Mouse (Mus musculus) lung, adult 18-20 months (tissue): ENCODE results near the gene Adamts4.

Experiments used
- DNase-seq, 2 experiments: peaks; one replicate each; pipeline ENCODE4 v3.0.0; 2022; ENCODE audit warnings: mixed read lengths in 2 of 2

Adamts4 gene

DNA sequence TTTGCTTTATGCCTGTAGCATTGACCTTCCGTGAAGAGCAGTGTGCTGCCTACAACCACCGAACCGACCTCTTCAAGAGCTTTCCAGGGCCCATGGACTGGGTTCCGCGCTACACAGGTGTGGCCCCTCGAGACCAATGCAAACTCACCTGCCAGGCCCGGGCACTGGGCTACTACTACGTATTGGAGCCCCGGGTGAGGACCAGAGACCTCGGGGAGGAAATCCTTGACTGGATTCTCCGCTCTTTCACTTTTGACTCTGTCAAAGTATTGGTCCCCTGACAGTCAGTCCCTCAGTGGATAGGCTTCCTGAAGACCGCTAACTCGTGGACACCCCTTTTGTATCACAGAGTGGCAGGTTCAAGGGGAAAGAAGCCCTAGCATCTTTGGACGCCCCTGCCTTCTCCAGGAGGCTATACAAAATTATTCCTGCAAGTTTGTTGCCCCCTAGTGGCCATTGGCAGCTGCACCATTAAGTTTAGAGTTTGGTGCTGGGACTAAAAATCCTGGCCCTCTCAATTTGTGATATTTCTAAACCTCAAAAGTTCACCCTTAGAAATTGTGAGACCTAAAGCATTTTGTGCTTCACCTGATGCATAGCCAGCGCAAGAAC lies 6.8 kb downstream of the Adamts4 start:
- peak; percentile 53 to 70 for DNase-seq

DNA sequence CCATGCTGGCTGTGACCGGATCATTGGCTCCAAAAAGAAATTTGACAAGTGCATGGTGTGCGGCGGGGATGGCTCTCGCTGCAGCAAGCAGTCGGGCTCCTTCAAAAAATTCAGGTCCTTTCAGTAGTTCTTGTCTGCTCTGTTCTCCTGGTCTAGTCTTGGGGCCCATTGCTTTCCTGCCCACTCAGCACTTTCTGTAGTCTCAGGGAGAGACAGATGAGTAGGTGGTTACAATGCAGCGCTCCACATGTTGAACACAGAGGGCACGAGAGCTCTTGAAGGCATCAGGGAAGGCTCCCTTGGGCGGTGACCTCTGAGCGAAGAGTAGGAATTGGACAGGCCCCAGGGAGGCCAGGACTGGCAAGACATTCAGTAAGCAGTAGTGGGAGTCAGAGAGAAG lies 7.6 kb downstream of the Adamts4 start:
- no peak for DNase-seq

DNA sequence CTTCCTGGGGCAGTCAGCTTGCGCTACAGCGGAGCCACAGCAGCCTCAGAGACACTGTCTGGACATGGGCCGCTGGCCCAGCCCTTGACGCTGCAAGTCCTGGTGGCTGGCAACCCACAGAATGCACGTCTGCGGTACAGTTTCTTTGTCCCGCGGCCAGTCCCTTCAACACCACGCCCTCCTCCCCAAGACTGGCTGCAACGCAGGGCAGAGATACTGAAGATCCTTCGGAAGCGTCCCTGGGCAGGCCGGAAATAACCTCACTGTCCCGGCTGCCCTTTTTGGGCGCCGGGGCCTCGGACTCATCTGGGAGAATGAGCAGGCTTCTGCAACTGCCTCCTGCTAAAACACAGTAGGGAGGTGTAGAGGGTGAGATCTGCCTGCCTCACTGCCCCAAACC lies 8.7 kb downstream of the Adamts4 start:
- no peak for DNase-seq

GRCm38 (mm10) chr1:171260316-171260715 lies 10.1 kb downstream of the Adamts4 start:
- DNase-seq, result no peak

- DNase-seq, result peak; percentile 66 to 72
Observed at GRCm38 (mm10) chr1:171262594-171263130, 12.4 kb downstream of the Adamts4 start.

DNA sequence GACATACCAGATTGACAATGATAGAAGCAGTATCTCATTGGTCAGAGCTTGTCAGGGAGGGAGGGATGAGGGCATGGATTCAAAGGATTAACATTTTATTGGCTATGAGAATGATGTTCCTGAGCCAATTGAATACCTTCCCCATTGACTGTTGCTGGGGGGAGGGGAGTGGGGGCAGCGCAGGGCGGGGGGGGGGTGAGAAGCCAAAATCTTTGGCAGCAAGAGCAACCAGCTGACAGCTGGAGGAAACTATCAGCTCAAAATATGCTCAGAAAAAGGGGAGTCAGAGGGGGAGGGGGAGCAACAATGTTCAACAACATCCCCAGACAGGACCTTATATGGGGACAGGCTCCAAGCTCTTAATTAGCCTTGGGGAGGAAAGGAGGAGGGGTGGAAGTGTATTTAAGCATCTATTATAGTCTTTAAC lies 13.0 kb downstream of the Adamts4 start:
- DNase-seq, result peak in 1 of 2 experiments; percentile 45

DNA sequence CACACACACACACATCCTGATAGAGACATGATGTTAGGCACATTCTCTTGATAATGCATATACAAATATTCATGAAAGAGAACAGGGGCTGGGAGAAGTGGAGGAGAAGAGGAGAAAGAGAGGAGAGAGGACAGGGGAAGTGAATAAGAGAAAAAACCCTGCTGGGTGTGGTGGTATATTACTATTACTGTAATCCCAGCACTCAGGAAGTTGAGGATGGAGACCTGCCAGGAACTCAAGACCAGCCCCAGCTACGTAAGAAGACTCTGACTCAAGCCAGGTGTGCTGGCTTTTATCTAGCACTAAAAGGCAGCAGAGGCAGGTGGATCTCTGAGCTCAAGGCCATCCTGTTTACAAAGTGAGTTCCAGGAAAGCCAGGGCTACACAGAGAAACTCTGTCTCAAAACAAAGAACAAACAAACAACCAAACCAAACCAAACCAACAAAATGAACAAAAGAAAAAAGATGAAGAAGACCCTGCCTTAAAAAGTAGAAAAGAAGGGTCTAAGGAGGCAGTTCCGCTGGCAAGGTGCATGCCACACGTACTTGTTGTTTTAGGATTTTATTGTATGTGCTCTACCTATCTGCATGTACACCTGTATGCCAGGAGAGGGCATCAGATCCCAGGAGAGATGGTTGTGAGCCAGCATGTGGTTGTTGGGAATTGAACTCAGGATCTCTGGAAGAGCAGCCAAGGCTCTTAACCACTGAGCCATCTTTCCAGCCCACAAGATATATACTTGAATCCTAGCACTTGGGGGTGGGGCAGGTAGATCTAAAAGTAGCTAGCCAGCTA lies 13.6 kb downstream of the Adamts4 start:
- no peak for DNase-seq

GRCm38 (mm10) chr1:171265971-171266744 lies 15.9 kb downstream of the Adamts4 start:
- DNase-seq, result no peak

- DNase-seq, result no peak
Observed at GRCm38 (mm10) chr1:171268341-171268740, 18.1 kb downstream of the Adamts4 start.

GRCm38 (mm10) chr1:171269848-171270572 lies 19.8 kb downstream of the Adamts4 start, which contains the start of gene B4galt3:
Gene B4galt3 (plus strand): TSS chr1:171270328.
- peak; percentile 96 to 97 for DNase-seq

DNA sequence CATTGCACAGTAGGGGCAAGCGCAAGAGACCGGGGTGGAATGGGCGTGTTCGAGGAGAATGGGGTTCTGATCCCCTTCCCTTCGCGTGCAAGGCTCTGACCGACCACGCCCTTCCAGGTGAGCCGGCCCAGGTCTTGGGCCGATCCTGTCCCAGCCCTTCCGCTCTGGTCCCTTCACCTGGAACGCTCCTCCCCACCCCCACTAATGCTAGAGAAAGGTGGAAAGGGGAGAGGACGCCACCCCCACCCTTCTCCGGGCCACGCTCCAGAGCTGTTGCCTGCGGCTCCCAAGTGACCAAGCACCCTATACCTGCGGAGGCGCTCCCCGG lies 20.3 kb downstream of the Adamts4 start:
- DNase-seq, result peak; percentile 77 to 83

DNA sequence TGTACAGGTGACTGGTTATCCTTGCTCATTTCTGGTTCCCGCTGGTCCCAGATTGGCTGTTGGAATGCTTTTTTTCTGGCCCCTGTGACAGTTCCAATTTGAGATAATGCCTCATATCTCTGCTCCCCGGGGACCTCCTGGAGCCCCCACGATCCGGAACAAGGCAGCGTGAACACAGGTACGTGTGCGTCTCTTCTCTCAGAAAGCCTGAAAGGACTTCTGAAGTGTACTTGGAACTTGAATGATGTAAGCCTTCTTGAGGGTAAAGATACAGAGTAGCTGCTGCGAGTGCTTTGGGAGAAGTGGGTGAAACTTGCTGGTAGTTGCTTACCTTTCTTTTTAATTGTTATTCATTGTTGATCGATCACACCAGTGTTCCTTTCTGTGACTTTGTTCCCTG lies 21.0 kb downstream of the Adamts4 start:
- no peak for DNase-seq

GRCm38 (mm10) chr1:171271622-171272021 lies 21.4 kb downstream of the Adamts4 start:
- no peak for DNase-seq

DNA sequence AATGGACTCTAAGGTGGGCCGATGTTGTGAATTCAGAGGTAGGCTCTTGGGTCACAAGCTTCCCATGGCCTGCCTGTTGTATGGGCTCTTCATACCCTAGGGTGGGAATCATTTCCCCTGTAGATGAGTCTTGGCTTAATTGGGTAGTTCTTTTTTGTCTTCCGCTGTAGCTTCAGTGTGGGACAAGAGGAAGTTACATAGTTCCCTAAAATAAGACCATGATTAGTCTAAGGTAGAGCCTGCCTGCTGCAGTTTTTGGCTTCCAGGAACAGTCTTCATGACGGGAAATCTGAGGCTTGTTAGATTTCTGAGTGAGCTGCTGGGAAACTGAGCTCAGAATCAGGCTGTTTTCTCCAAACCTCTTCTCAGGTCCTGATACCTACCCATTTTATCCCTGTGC lies 21.9 kb downstream of the Adamts4 start:
- DNase-seq, result no peak

DNA sequence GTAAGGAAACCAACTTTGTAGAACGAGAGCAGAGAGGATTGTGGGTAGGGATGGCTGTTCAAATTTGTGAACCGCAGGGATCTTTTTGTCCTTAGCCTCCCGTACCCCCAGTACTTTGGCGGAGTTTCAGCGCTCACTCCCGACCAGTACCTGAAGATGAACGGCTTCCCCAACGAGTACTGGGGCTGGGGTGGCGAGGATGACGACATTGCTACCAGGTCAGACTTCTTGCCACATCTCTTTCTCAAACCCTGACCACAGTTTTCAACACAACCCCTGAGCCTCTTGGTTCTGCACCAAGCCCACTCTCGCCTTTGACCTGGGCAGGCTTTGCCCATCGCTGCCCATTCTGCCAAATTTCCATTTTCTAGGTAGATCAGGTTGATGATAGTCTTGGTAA lies 23.9 kb downstream of the Adamts4 start:
- no peak for DNase-seq

DNA sequence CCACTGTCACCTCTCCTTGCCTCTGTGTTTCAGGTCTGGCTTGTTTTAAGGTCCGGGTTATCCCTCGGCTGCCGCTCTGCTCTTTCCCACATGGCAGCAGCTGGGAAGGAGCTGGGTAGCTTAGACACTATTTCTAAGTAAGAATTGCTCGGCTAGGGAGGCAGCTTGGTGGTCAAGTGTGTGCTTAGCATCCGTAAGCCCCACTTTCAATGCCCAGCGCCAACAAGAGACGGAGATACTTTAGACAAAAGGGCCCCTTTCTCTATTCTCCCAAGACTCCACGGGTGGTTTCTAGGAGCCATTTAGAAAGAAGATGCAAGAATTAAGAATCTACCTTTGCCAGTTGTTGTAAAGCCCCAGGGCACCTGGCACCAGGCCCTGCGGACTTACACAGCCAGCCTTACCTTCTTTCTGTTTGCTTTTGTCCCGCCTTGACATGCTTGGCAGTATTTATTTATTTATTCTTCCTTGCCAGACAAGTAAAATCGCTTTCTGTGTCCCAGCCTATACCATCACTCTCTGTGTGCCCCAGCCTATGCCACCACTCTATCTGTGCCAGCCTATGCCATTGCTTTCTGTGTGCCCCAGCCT lies 25.0 kb downstream of the Adamts4 start:
- peak in 1 of 2 experiments; percentile 39 for DNase-seq

- DNase-seq, result no peak
Observed at GRCm38 (mm10) chr1:171276110-171276748, 26.0 kb downstream of the Adamts4 start.

DNA sequence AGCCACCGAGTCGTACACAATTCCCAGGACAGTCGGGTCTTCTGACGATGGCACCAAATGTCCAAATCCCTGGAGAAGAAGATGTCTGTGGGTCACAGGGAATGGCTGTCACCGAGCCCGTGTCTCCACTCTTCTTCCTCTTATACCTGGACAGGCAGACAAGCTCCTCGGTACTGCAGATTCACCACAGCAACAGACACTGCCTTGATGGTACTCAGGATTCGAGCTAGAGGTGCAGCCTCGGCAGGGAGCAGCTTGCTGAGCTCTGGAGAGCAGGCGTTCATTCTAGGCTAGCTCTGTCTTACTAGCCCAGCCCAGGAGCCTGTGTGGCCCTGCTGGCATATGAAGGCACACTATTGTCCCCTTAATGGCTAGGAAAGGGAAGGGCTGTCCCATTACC lies 27.5 kb downstream of the Adamts4 start:
- DNase-seq, result no peak

DNA sequence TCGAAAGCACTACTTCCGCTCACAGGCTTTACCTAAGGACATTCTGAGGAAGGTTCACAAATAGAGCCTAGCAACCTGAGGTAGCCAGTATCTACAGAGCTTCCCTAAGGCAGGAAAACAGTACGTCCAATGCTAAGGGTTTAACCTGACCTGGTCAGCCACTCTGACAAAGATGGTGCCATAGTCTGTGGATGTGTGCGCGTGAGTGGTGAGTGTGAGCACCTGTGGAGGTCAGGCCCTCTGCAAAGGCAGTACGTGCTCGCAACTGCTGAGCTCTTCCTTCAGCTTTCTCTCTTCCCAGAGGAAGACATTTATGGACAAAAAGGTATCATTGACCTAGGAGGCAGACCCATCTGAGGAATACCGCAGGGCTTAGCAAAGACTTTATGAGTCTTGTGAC lies 28.2 kb downstream of the Adamts4 start:
- peak in 1 of 2 experiments; percentile 1 for DNase-seq

DNA sequence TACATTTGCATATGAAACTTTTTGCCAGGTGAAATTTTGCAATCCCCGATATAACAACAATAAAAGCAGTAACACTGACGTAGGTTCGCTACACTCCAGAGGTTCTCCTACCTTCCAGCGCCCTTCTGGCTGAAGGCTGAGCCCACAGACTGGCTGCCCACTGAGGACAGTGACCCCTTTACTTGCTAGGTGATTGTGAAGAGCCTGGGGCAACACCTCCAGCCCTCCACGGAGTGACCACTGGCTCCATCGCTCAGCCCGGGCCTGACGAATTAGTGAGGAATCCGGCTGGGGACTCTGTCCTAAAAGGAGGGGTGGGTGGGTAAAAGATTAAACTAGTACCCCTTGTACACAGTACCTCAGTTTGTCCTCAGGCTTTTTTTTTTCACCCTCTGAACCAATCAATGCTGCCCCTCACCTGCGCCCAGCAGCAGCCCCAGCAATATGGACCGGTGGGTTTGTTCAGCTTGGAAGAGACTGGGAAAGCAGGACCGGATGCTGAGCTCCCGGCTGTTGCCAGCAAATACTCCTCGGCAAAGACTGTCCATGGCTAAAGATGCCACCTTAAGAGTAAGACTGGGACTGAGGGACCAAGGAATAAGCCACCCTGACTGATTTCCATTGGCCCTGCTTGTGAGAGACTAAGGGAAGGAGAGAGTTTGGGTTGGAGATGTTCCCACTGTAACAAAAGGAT lies 28.9 kb downstream of the Adamts4 start:
- DNase-seq, result no peak

GRCm38 (mm10) chr1:171279721-171280120 lies 29.5 kb downstream of the Adamts4 start:
- no peak for DNase-seq
